Mouse (Mus musculus): Measurements from ENCODE around the gene 2310039H08Rik.

GRCm38 (mm10) chr17:46770546-46770945, 1.9 kb upstream of the 2310039H08Rik start:
- no peak for TF ChIP-seq CTCF (IDR thresholded peaks at IDR 0.05; ENCODE audit: low read depth, low read length)
- TF ChIP-seq POLR2A (IDR thresholded peaks at IDR 0.05; ENCODE audit: borderline replicate concordance, low read depth, low read length): no peak

All from bone marrow macrophage, adult 2 months (primary cell).